Mouse (Mus musculus) left cerebral cortex, adult 2 months (tissue): ENCODE data around the gene Gstm6. TPM values are rescaled to one million over a fixed set of nuclear protein-coding genes. Genes with fewer than 3 reads are reported as not detected.
"Not testable (repeated sequence)": the region's sequence is repeated elsewhere in the genome, so short reads cannot be mapped to it uniquely, and the experiment has no call there.

Source experiments
- DNase-seq, 2 experiments: peaks; one replicate each; pipeline ENCODE4 v3.0.0; 2021 to 2022; ENCODE audit warnings: low spot score in 2 of 2, mixed read lengths in 1 of 2; ENCODE audit errors: extremely low spot score in 1 of 2
- H3K27ac ChIP-seq: fragments of 200-600 bp; 2 replicates; pipeline ENCODE4 v1.8.1; 2022
- H3K4me3 ChIP-seq: fragments of 200-600 bp; 2 replicates; pipeline ENCODE4 v1.8.1; 2022
- CTCF ChIP-seq: fragments of 200-600 bp; IDR thresholded peaks from 2 replicates; pipeline ENCODE4 v1.8.1; 2022; ENCODE audit warnings: antibody characterized with exemption, mild to moderate bottlenecking, moderate library complexity
- intact Hi-C: fragments of 180-260 bp; cut with DNase I; formaldehyde crosslinking; loops from one replicate; pipeline ENCODE4 v1.15.1; 2025
- total RNA-seq, 2 experiments: library from RNA; stranded (reverse); gene quantifications; 2 replicates each; pipeline ENCODE4 v1.2.3; 2021

Gene Gstm6
- total RNA-seq, 2 experiments from 2014 or later, result 4.7 to 6.7 TPM

GRCm38 (mm10) chr3:107917097-107917496 is 26.5 kb downstream of the Gstm6 start:
- TF ChIP-seq CTCF, result peak; percentile 45
- no peak for DNase-seq
- Histone ChIP-seq H3K4me3 (no peak overlapping the region), H3K27ac (no peak overlapping the region)
- intact Hi-C loops, result loop anchor here (5.0 kb wide), 2 partner anchors 145 to 220 kb away; partner anchors contain the start of gene Ahcyl1

DNA sequence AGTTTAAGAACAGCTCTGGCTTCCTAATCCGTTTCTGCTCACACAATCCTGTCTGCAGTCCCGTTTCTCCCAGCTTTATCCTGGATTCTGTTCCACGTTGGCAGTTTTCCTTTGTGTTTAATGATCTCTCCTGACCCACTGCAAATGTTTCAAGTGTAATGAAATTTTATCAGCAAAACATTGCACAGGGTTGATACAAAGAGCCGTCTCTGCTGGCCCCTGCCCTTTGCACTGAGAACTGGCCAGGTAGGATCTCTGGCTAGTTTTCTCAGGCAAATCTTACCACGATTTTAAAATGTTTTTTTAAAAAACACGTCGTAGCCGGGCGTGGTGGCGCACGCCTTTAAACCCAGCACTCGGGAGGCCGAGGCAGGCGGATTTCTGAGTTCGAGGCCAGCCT is 26.9 kb downstream of the Gstm6 start:
- no peak overlapping the region for H3K4me3 ChIP-seq
- intact Hi-C loops, result loop anchor here (5.0 kb wide), 2 partner anchors 146 to 219 kb away; partner anchors contain the start of gene Ahcyl1
- H3K27ac ChIP-seq, result no peak overlapping the region
- no peak for DNase-seq
- no peak for TF ChIP-seq CTCF

DNA sequence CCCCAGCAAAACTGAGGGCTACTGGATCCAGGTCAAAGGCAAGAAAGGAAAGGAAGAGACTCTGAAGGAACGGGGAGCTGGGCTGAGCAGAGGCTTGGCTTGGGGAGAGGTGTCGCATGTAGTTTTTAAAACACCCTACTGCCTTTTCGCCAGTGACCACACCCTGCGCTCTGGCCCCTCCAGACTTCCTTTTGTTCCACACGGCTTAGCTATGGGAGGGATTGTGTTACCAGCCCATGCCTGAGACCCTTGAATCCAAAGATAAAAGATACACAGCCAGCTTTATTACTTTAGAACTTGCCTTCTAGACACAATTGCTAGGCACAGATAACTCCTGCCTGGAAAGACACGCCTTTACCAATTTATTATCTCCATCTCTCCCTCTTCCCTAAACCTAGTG is 37.6 kb downstream of the Gstm6 start:
- Histone ChIP-seq H3K4me3 (no peak overlapping the region), H3K27ac (no peak overlapping the region)
- no peak for TF ChIP-seq CTCF
- intact Hi-C loops, result no loop called here
- DNase-seq, result no peak

- DNase-seq, result no peak
- Histone ChIP-seq H3K27ac (no peak overlapping the region), H3K4me3 (no peak overlapping the region)
- TF ChIP-seq CTCF, result no peak
- intact Hi-C loops, result no loop called here
These were observed 42.4 kb downstream of the Gstm6 start for GRCm38 (mm10) chr3:107900955-107901673.

GRCm38 (mm10) chr3:107898691-107899090 is 44.9 kb downstream of the Gstm6 start:
- Histone ChIP-seq H3K4me3 (no peak overlapping the region), H3K27ac (no peak overlapping the region)
- intact Hi-C loops, result no loop called here
- no peak for DNase-seq
- TF ChIP-seq CTCF, result no peak

DNA sequence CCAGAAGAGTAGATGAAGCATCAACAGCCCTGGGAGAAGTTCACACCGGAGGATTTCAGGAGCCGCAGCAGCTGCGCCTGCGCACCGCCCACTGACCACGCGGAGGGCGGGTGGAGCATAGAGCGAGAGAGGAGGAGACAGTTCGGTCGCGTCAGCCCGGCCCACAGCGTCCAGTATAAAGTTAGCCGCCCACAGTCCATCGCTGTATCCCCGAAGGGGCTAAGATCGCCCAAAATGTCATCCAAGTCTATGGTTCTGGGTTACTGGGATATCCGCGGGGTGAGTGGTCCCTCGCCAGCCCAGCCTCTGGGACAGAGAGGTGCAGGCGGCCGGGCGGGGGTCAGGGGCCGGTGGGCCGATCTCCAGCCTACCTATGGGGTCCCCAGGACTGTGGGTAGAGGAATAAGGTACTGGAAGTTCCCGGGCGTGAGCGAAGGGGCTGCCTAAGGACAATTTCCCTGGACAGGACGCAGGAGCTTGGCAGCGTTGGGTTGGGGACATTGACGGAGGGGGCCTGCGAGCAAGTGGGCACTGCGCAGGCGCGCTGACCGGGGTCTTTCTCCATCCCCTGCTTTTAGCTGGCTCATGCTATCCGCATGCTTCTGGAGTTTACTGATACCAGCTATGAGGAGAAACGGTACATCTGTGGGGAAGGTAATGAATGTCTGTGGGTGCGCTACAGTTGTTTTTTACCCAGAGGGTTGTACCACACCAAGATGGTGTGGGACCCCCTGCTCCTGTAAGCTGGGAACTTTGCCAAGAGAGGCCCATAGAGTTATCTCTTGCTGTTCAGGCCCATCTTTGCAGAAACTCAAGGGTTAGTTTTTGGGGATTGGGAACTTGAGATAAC is 47.6 kb downstream of the Gstm6 start, which contains the start of gene Gstm5:
Gene Gstm5, plus strand, starts transcription at position 102 of the 850 bp plus-strand sequence.
- peak; percentile 89 to 90 for DNase-seq
- H3K4me3 ChIP-seq, result peak within 1 kb of the TSS; percentile 77
- intact Hi-C loops, result no loop called here
- peak within 1 kb of the TSS; percentile 76 for H3K27ac ChIP-seq
- no peak for TF ChIP-seq CTCF

- no peak for TF ChIP-seq CTCF
- DNase-seq, result no peak
- H3K27ac ChIP-seq, result peak overlapping the region; percentile 76
- H3K4me3 ChIP-seq, result peak overlapping the region; percentile 77
- intact Hi-C loops, result no loop called here
These were observed 48.3 kb downstream of the Gstm6 start for GRCm38 (mm10) chr3:107895194-107895719.

DNA sequence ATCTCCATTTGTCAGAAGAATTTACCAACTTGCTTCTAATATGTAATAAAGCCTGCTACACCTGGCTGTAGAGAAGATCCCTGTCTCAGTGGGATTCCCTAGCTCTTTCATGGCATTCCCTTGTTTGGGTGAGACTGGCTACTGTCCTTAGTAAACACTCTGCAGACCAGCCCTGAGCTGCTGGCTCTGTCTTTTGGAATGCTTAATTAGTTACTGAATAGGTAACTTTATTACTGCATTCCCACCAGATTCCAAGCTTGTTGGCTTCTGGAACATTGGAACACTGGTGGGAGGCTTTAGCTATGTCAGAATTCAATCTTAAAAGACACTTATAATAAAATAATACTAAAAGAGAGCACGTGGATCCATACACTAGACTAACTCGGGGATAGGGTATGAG is 54.3 kb downstream of the Gstm6 start:
- intact Hi-C loops, result not testable (repeated sequence)

More for the DNA sequence above, 54.3 kb downstream of the Gstm6 start:
- H3K4me3 ChIP-seq, DNase-seq: not testable (repeated sequence)
- peak overlapping the region; percentile 15; the same call in 1 of the 2 replicates for H3K27ac ChIP-seq

Other genes with a start within 250 kb of the Gstm6 start
- gene Ahcyl1, start 247.2 kb downstream of the Gstm6 start, total RNA-seq, result 100 to 1,000 TPM; 332 to 340 TPM
- gene Csf1, start 183.3 kb downstream of the Gstm6 start, total RNA-seq, result 10 to 100 TPM; 12.6 to 13.2 TPM
- gene Eps8l3, start 66.5 kb downstream of the Gstm6 start, total RNA-seq, result not detected
- gene Gstm5, start 47.9 kb downstream of the Gstm6 start, total RNA-seq, result 100 to 1,000 TPM; 230 TPM
- gene Gstm7, start 11.9 kb downstream of the Gstm6 start, total RNA-seq, result 10 to 100 TPM; 82.7 to 85.1 TPM
- not detected for gene Gstm3, start 25.5 kb upstream of the Gstm6 start, total RNA-seq
- 1 to 10 TPM; 2.0 to 4.6 TPM for gene Gstm2, start 42.7 kb upstream of the Gstm6 start, total RNA-seq
- 100 to 1,000 TPM; 266 to 284 TPM for gene Gstm1, start 74.2 kb upstream of the Gstm6 start, total RNA-seq
- gene Gstm4, start 101.1 kb upstream of the Gstm6 start, total RNA-seq, result 1 to 10 TPM; 7.8 to 8.0 TPM
- gene Ampd2, start 142.9 kb upstream of the Gstm6 start, total RNA-seq, result 10 to 100 TPM; 58.8 to 61.4 TPM
- not detected for gene Gnat2, start 149.0 kb upstream of the Gstm6 start, total RNA-seq
- 10 to 100 TPM; 26.9 to 28.6 TPM for gene Gnai3, start 202.4 kb upstream of the Gstm6 start, total RNA-seq
- gene Gpr61, start 211.1 kb upstream of the Gstm6 start, total RNA-seq, result 10 to 100 TPM; 17.0 to 19.0 TPM
- 10 to 100 TPM; 80.2 to 82.8 TPM for gene Amigo1, start 242.6 kb upstream of the Gstm6 start, total RNA-seq